Mouse (Mus musculus): ENCODE results near the gene Slc25a51.

DNA sequence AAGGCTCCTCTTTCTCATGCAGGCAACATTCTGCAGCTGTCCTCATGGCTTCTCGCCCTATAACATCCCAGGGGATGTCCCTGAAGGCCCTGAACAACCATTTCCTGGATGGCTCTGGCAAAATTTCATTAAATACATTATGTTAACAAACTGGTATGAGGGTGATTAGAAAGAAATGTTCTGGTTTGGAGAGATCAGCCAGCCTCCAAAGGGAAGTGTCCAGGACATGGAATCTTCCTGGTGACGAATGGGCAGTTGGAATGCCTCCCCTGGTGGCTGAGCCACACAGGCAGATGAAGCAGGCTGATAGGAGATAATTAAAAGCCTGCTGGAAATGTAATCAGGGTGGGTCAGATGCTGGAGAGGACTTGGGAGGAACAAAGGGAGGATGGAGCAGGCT is 27.3 kb upstream of the Slc25a51 start:
- peak; percentile 43; the same call in 1 of the 2 replicates for TF ChIP-seq CTCF (IDR thresholded peaks at IDR 0.05; ENCODE audit: insufficient read depth, low read length)
- no peak for TF ChIP-seq POLR2A (IDR thresholded peaks at IDR 0.05; ENCODE audit: borderline replicate concordance, extremely low read depth, low read depth, low read length)
